Mouse (Mus musculus) c-Kit-positive CD71-negative TER-119-negative erythroid progenitor cells, embryonic 14.5 days (primary cell): Measurements from ENCODE around the gene Tbc1d24.

ENCODE experiments used
- DNase-seq: peaks from one replicate; pipeline ENCODE4 v3.0.0-alpha.2; 2013; ENCODE audit warnings: low read depth

The Tbc1d24 gene

DNA sequence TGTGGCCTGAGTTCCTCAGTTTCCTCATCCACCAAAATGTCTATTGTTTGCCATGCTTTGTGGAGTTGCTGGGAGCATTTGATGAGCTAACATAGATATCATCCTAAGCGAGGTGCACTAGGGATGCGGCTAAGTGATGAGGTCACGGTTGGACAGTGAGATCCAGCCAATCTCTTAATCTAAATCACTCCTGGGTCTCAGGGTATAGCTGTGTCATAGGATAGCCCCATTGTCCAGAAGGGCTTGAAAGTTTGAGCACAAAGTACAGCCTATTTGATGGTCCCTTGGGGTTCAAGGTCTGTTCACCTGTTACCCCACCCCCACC lies 4.5 kb upstream of the Tbc1d24 start:
- DNase-seq = no peak

DNA sequence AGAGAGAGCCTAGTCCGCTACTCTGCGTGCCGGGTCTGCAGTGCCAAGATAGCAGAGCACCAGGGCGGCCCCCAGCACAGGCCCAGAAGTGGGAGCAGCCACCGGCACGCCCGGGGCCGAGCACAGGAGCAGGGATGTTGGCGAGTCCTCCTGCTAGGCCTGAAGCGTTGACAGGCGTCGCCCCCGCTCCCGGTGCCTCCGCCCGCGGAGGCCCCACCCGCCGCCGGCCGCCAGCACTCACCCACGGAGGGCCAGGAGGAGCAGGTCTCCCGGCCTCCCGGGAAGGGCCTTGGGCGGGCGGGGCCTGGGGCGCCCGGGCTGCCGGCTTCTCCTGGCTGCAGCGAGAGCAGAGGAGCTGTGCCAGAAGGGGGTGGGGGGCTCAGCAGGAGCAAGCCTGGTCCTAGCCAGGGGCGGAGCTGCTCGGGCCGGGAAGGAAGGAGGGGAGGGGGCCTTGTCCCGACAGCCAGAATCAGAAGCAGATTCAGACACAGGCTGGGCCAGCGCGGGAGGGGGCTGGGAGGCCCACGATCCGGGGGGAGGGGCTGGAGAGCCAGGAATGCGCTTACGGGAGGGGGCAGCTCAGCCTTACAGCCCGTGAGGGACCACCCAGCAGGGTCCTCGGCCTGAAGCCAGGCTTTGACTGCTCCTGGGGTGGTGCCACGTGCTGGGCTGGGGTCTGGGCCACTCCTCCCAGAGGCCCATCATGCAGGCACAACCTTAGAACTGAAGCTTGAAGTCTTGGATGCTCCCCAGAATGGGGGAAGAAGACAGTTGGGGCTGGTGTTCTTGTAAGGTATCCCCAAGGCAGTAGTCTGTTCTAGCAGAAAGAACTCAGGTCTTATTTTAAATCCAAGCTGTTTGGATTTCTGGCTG lies 3.9 kb upstream of the Tbc1d24 start, which contains the start of gene Ntn3:
Gene Ntn3, minus strand, starts transcription at position 489 of the 873 bp plus-strand sequence.
- no peak for DNase-seq

DNA sequence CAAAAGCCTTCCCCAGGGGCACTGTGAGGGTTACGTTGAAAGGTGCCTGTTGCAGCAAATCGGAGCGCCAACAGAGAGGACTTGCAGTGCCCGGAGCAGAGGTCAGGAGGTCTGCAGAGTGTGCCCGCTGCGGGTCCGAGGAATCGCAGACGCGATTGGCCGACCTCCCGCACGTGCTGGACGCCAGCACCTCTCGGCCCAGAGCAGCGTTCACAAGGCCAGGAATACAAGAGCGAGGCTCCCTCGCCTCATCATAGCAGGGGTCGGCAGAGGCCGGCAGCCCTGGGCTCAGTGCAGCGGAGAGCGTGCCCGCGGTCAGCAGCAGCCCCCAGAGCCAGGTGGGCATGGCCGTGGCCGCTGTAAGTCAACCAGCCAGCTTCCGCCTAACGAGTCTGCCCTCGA lies 3.3 kb upstream of the Tbc1d24 start:
- DNase-seq = no peak

DNA sequence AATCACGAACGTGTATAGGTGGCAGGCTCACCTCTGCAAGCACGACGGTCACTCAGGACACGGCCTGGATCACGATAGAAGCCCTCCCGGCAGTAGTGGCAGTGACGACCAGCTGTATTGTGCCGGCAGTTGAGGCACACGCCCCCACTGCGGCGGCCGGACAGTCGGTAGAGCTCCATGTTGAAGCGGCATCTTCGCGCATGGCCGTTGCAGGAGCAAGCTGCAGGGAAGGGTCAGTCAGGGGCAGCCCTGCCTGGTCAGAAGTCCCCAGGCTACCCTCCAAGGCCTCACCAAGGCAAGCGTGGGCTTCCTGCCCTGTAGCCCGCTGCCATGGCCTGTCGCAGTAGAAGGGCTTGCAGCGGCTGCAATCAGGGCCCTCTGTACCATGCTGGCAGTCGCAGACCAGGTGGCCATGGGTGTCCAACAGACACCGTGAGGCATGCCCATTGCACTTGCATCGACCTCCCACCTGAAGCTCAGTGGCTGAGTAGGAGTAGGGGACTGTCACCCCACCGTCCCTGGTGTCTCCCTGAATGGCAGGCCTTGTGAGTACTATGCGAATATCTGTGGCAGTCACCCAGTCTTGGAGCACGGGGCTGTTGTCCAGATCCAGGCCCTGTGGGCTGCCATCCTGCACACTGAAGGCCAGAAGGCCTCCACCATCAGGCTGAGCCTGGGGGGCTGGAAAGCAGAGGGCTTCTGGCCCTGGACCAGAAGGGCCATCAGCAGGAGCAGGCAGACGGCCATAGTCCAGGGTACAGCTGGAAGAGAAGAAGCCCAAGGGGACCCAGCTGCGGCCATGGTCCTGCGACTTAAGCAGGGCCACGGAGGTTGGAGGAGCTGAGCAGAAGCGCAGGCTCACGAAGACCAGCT lies 2.6 kb upstream of the Tbc1d24 start:
- no peak for DNase-seq

DNA sequence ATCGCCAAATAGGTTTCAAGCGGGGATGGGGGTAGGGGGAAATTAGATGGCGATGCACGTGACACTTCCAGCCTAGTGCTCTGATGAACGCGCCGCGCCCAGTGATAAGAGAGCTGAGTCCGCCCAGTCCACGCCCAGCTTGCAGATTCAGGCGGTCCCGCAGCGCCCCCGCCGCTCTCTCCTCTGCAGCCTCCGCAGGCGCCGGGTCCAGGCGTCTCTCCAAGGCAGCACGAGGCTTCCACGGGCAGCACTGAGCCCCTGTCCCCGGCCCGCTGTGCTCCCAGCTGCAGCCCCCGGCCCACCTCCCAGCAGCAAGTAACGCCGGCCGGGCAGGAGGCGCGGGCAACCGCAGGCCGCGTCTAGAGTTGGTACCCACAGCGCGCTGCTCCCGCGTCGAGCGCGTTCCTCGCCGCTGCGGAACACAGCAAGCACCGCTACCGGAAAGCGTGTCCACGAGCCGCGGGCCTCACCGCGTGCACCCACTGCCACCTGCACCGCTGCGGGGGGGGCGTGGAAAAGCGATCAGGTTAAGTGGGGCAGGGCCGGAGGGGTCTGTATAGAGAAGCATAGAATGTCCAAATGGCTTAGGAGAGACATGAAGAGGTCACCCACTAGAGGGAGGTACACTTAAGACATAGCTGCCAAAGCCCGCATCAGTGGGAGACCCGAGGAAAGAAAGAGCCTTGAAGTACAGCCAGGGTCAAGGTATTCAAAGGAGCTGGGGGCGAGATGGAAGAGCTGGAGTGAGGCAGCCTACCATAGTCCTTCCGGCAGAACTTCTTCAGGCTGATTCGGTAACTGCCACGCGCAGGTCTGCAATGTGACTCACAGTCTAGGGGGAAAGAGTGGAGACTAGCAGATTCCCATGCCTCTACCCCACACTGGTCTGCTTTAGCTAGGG lies 1.3 kb upstream of the Tbc1d24 start:
- DNase-seq = no peak

DNA sequence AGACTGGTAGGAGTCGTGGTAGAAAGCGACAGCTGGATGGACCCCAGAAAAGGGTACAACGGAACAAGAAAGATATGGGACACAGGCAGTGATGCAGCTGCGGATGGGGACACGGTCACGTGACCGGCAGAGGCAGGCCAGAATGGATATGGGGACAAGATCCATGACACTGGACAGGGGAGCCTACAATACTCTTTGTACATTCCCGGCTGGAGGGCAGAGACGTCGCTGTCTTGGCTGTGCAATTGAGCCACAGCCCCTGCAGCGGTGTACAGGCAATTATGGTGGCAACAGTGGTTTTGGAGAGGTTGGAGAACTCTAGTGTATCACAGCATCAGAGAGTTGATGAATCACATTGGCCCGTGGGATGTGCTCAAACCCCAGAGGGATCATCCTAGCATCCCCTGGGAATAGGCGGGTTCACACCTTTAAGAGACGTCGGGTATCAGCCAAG lies 573 bp upstream of the Tbc1d24 start:
- DNase-seq = no peak

DNA sequence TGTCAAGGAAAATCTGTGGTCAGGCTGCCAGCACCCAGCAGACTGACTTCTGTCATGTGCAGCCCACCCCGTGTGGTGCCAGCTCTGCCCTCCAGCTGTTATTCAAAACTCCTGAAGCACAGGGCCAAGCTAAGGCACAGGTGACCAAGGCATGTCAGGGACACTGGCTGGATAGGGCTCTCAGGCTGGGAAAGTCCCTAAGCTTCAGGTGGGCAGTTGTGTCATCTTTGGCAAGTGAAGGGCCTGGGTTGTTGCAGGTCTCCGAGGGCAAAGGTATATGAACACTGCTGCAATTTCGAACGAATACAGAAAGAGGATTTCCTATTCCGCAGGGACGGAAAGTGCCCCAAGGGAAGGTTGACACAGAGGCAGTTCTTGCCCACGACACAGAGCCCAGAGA lies 516 bp downstream of the Tbc1d24 start:
- no peak for DNase-seq

DNA sequence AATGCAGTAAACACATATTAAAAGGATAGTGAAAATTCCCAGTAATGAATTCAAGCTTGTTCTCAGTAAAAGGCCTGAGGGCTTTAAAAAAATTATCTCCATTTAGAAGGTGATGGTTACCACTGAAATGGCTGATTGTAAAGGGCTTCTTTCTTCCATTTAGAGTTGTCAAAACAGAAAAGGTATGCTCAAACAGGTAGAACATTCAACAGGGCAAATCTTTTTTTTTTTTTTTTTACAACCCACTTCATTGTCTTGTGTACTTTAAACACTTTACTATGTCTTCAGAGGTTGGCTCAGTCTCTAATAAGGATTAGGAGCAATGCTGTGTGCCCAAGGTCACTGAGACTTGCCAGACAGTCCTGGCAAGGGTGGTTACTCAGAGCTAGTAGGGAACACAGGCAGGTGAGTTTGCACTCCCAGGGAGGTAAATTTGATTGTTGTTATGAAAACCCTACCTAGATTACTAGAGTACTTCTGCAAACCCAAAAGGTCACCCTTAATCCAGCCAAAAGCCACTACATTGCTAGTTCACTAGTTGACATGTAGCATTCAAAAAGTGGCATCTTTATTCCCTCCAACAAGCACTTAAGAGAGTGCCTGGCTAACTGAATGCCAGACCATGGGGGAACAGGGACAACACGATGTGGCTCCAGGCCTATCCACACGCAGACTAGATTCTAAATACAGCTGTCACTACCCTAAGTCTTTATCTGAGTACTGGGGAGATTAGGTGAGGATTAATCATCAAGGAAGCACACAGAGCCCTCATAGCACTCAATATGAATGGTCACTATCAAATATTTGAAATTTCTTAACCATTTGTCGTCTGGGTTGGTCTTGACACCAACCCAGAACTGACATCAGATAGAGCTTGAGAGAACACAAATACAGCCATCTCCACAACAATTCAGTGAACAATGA lies 1.5 kb downstream of the Tbc1d24 start:
- DNase-seq = no peak

DNA sequence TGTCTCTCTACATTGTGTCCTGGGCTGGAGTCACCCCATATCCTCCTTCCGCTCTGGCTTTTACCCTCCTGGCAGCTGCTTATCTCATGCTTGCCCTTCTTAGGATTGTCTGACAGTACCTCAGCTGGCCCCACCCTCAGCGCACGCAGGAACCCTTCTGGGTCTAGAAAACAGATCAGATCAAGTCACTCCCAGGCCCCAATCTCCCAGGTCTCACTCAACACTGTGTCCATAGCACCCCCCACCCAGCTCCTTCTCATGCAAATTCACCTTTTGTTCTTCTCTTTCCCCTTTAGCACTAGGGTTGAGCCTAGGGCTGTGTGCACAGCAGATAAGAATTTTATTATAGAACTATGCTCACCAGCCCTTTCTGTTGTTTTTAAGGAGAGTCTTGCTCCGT lies 2.3 kb downstream of the Tbc1d24 start:
- DNase-seq = no peak

DNA sequence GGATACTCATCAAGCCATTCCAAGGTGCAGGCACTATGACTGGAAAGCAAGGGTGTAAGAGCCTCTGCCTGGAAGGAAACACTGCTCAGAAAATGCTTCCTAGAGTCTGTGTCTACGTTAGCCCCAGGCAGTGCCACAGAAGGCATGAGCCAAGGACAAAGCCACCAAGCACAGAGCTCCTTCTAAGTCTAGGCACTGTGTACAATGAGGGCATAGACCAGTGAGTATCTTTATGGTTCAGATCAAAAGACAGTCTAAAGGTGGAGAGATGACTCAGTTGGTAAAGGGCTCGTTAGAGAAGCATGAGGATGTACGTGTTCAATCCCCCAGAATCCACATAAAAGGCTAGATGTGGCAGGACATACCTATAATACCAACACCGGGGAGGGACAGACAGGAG lies 4.3 kb downstream of the Tbc1d24 start:
- no peak for DNase-seq

DNA sequence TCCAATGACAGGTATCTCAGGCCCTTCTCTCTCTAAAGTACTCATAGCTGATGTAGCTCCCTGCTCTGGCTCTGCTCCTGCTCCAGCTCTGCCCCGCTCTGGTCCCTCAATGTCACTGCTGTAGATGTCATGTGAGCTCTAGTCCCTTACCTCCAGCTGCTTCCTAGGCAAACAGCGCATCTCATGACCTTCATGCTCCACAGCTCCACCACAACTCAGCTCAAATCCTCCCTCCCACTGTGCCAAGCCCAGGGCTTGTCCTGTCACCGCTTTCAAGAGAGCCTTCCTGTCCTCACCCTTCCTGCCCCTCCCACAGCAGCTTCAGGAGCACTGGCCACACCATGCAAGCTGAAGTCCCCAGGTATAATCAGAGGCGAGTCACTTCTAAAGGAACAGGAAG lies 5.6 kb downstream of the Tbc1d24 start:
- no peak for DNase-seq

DNA sequence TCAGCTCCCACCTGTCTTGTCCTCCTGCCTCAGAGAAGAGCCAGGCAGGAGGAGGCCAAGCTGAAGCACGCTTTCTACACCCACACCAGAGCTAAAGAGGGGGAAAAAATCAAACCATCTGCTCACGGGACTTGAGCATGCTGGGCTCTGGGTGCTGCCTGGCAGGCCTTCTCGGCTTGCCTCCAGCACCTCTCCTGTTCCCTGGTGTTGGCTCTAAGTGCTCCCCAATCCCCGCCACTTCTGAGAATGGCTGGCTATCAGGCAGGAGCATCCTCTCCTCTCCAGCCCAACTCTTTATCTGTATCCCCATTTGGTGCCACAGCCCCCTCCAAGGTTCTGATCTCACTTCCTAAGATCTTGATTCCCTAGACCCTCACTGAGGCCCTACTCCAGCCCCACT lies 6.1 kb downstream of the Tbc1d24 start:
- no peak for DNase-seq

DNA sequence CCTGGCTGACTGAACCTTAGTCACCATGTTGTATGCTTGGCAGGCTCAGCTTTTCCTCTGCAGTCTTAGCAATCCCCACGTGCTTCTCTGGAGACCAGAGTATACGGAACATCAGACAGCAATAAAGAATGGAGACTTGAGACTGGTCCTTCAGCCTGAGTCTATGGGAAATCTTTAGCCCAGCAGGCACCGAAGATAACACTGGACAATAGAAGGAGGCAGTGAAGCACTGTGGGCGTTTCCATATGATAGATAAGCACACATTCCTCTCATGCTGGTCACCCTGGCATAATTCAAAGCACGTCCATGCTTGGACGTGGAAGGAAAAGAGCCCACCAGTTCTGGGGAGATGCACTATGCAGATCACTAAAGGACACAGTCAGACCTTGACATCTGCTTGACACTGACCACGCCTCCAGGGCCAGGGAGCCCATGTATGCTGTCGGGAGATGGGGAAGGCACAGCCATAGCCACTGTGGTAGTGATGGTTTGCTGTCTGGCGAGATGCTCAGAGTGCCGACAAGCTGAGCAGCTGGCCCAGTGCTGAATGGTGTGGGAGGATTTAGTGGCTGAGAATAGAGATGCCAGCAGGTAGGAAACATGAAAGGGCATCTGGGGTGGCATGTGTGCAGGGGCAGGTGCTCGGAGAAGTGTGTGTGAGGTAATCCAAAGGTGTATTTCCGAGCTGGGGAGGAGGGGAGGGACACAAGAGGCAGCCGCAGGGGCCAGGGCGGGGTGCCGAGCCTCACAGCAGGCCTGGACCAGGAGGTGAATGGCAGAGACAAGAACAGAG lies 8.1 kb downstream of the Tbc1d24 start:
- DNase-seq = no peak

DNA sequence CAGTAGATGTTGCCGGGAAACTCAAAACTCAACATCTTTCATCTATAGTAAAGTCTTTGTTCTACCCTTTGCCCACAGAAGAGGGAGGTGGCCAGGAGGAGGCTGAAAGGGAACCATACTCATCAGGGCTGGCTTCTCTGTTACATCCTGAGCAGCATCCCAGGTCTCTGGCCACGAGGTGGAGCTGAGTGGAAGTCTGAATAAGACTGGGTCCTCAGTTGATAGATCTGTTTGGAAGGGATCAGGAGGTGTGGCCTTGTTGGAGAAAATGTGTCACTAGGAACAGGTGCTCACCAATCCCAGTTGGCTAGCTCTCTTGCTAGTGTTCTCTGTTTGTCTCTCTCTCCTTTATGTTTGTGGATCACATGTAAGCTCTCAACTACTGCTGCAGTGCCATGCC lies 10.0 kb downstream of the Tbc1d24 start:
- DNase-seq = no peak

DNA sequence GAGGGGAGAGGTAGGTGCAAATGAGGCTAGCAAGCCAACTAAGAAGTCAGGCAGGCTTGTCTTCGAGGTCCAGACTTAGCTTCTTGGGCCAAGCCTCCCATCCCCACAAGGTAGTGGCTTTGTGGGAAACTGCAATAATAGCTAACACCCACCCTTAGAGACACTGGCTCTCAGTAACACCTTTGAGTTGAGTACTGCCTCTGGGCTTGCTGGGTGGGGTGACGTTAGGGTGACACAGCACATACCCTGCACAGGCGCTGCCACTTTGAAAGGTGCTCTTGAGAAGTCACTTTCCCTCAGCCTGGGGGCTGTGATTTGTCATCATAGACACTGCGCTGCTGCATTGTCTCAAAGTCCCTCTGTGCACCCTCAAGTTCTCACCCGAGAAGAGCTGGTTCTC lies 11.6 kb downstream of the Tbc1d24 start:
- DNase-seq = no peak

DNA sequence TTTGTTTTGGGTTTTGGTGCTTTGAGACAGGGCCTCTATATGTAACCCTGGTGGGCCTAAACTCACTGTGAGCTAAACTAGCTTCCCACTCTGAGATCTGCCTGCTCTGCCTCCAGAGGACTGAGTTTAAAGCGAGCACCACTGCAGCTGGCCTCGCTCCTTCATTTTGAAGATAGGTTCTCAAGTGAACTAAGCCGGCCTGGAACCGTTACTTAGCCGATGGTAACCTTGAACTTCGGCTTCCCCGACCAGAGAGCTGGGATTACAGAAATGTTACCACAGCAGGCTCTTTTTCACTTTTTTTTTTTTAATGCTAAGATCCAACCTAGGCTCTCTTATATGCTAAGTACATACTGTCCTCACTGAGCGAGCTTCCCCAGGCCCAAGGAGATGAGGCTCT lies 12.1 kb downstream of the Tbc1d24 start:
- DNase-seq = no peak

DNA sequence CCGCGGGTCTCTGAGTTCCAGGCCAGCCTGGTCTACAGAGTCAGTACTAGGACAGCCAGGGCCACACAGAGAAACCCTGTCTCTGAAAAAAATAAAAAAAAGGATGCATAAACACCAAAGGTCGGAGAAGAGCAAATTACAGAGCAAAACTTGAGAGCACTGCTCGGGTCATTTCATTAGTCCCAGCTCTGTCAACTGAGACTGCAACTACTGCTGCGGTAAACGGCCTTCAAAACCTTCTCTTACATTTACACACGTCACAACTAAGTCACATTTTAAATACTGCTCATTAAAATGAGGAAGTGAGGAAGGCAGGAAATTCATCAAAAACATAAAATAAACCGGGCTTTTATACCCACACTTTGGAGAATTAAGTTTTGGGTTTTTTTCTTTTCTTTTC lies 12.5 kb downstream of the Tbc1d24 start:
- no peak for DNase-seq

DNA sequence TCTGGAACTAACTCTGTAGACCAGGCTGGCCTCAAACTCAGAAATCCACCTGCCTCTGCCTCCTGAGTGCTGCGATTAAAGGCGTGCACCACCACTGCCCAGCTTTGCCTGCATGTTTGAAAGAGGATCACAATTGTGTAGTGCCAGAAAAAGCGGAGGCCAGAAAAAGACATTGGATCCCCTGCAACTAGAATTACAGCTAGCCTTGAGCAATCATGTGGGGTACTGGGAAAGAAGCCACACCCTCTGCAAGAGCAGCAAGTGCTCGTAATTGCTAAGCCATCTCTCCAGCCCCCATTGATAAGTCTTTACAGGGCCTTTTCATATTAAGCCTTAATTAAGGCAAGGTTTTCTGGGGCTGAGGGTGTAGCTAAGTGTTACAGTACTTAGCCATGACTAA lies 13.9 kb downstream of the Tbc1d24 start:
- no peak for DNase-seq

DNA sequence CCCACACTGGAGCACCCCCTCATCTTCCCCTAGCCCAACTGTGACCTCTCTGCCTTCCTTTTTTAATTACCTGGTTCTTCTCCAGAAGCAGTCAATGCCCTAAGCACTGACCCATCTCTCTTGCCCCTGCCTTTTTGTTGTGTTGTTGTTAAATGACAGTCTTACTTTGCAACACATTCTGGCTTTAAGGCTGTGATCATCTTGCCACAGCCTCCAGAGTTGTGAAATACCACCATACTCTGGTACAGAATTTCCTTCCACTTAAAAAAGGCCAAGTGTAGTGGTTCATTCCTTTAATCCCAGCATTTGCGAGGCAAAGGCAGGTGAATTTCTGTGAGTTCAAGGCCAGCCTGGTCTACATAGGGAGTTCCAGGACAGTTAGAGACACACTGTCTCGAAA lies 14.4 kb downstream of the Tbc1d24 start:
- DNase-seq = no peak

DNA sequence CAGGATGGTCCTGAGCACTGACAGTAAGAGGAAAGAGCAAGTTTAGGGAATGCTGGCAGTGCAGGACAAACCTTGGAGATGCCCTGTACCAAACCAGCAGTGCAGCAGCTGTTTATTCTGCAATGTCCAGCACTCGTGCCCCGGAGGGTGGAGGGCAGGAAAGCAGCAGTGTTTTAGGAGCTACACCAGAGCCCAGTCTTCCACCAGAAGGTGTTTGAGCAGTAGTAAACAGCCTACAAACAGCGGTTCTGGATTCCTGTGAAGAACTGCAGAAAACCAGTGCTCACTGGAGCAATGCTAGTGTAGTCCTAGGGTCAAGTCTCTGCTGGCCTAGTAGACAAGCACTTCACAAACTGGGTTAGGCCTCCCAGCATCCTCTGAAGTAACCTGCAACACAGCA lies 31.1 kb downstream of the Tbc1d24 start:
- DNase-seq = no peak
